Mouse (Mus musculus): ENCODE measurements around the gene Draxin.
"Not testable (repeated sequence)": the region's sequence is repeated elsewhere in the genome, so short reads cannot be mapped to it uniquely, and the experiment has no call there.

DNA sequence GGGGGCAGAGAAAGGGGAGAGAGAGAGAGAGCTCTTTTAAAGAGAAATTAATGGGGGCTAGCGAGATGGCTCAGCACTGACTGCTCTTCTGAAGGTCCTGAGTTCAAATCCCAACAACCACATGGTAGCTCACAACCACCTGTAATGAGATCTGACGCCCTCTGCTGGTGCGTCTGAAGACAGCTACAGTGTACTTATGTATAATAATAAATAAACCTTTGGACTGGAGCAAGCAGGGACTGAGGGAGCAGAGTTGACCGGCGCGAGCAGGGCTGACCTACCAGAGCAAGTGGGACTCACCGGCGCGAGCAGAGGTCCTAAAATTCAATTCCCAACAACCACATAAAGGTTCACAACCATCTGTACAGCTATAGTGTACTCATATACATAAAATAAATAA is 10.9 kb downstream of the Draxin start:
- not testable (repeated sequence) for TF ChIP-seq GATA1, TAL1 (IDR thresholded peaks at IDR 0.05; ENCODE audit: low read length)
